Mouse (Mus musculus): Measurements from ENCODE around the gene Sfmbt1. TPM values are rescaled to one million over a fixed set of nuclear protein-coding genes. Genes with fewer than 3 reads are reported as not detected.

Gene Sfmbt1
- polyA plus RNA-seq, 1 experiment from 2014 or later = 12.3 TPM

DNA sequence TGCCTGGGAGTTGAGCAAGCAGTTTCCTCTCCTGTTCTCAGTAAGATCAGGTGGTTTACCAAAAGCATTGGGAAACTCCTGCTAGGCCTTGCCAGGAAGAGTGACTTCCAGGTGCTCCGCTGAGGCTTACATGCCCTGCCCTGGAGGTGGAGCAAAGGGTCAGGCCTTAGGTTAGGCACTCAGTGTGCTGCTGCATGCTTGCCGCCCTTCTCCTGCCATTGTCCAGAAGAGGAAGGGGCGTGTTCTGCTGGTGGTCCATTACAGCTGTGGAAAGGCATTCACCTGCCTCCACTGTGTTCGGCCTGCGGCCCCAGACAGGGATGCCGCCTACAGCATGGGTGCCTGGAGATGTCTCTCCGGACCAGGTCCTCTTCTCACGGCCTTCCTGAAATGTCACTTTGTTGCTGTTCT is 154.7 kb downstream of the Sfmbt1 start:
- H3K9ac ChIP-seq = no peak overlapping the region
- peak overlapping the region; percentile 45 for H3K27ac ChIP-seq
- peaks cover 4% of the 10 kb centered on the region; the same call in 1 of the 2 replicates for H3K36me3 ChIP-seq
- 86% methylated on average over 8 of the region's 8 CpGs for WGBS
- peaks cover 13% of the 10 kb centered on the region; the same call in 1 of the 2 replicates for H3K4me1 ChIP-seq (replicated peaks)
- H3K4me2 ChIP-seq (replicated peaks) = no peak overlapping the region
- no peaks in the 10 kb centered on the region for H3K27me3 ChIP-seq (replicated peaks)
- no peak for ATAC-seq
- H3K4me3 ChIP-seq (replicated peaks) = no peak overlapping the region
- H3K9me3 ChIP-seq = no peaks in the 10 kb centered on the region

DNA sequence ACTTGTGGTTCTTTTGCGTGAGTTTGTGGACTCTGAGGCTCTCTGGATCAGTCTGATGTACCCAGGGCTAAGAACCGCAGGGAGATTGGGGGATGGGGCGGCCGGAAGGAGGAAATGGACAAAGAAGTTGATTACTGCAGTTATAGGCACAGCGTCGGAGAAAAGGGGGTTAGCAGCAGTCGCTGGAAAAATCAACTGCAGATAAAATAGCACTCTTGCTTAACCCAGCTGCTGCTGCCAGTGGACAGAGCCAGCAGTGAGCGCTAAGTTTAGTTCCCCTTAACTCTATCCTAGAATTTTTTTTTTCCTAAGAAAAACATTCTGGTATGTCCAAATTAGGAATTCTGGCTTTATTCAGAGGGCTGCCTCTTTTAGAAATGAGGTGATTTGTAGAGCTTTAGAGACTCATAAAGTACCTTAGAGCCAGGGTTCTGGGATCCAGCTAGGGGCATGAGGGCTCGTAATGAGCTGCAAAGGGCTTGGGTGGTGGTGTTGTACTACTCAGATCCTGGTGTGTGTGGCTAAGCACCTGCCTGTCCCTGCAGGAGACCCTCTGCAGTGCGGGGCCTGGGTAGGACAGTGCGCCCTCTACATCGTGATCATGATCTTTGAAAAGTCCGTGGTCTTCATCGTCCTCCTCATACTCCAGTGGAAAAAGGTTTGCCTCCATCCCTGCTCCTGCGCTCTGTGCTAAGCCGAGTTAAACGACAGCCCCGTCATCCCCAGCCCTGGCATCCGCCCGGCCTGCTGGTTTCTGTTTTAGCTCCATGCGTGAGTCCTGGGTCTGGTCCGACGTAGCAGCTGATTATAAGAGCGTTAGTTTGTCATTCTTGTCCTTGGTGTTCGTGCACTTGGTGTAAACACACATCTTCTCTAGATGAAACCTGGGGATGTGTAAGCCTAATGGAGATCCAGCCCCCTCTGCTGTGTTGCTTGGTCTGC is 155.8 kb downstream of the Sfmbt1 start:
- H3K4me1 ChIP-seq (replicated peaks) = peaks cover 16% of the 10 kb centered on the region; the same call in 1 of the 2 replicates
- no peak overlapping the region for H3K9ac ChIP-seq
- H3K27me3 ChIP-seq (replicated peaks) = no peaks in the 10 kb centered on the region

More for the DNA sequence above, 155.8 kb downstream of the Sfmbt1 start:
- 63% methylated on average over 25 of the region's 25 CpGs for WGBS
- Histone ChIP-seq H3K4me2 (replicated peaks) (no peak overlapping the region), H3K4me3 (replicated peaks) (no peak overlapping the region), H3K9me3 (no peaks in the 10 kb centered on the region), H3K27ac (peak overlapping the region; percentile 68), H3K36me3 (peaks cover 4% of the 10 kb centered on the region; the same call in 1 of the 2 replicates)
- ATAC-seq = no peak

Other genes with a start within 250 kb of the Sfmbt1 start
- gene Dcp1a, start 235.3 kb upstream of the Sfmbt1 start, polyA plus RNA-seq (2015; fragmentation: Nextera tagmentation; extraction: Ambion mirVana) = 18.1 and 20.0 TPM in 2 replicates
- 3.5 and 4.0 TPM in 2 replicates for gene Cacna1d, start 223.4 kb upstream of the Sfmbt1 start, polyA plus RNA-seq (2015; fragmentation: Nextera tagmentation; extraction: Ambion mirVana)
- 358 and 367 TPM in 2 replicates for gene Tkt, start 166.5 kb upstream of the Sfmbt1 start, polyA plus RNA-seq (2015; fragmentation: Nextera tagmentation; extraction: Ambion mirVana)
- 57.2 and 58.3 TPM in 2 replicates for gene Prkcd, start 88.6 kb upstream of the Sfmbt1 start, polyA plus RNA-seq (2015; fragmentation: Nextera tagmentation; extraction: Ambion mirVana)
- gene Rft1, start 60.5 kb upstream of the Sfmbt1 start, polyA plus RNA-seq (2015; fragmentation: Nextera tagmentation; extraction: Ambion mirVana) = 12.6 and 15.0 TPM in 2 replicates
- 22.0 and 22.2 TPM in 2 replicates for gene Tmem110, start 110.7 kb downstream of the Sfmbt1 start, polyA plus RNA-seq (2015; fragmentation: Nextera tagmentation; extraction: Ambion mirVana)
- 8.1 and 8.3 TPM in 2 replicates for gene Mustn1, start 164.4 kb downstream of the Sfmbt1 start, polyA plus RNA-seq (2015; fragmentation: Nextera tagmentation; extraction: Ambion mirVana)
- gene Itih4, start 171.6 kb downstream of the Sfmbt1 start, polyA plus RNA-seq (2015; fragmentation: Nextera tagmentation; extraction: Ambion mirVana) = 1.1 and 2.6 TPM in 2 replicates
- gene Itih3, start 208.9 kb downstream of the Sfmbt1 start, polyA plus RNA-seq (2015; fragmentation: Nextera tagmentation; extraction: Ambion mirVana) = 3.2 and 5.1 TPM in 2 replicates
- gene Itih1, start 228.4 kb downstream of the Sfmbt1 start, polyA plus RNA-seq (2015; fragmentation: Nextera tagmentation; extraction: Ambion mirVana) = 0.41 and 1.2 TPM in 2 replicates
- gene Nek4, start 236.5 kb downstream of the Sfmbt1 start, polyA plus RNA-seq (2015; fragmentation: Nextera tagmentation; extraction: Ambion mirVana) = 8.5 and 9.5 TPM in 2 replicates